Mouse (Mus musculus): ENCODE data around the gene Zbtb42. TPM values are rescaled to one million over a fixed set of nuclear protein-coding genes. Genes with fewer than 3 reads are reported as not detected.

Gene Zbtb42
- total RNA-seq (2021) = 1 to 10 TPM; 4.5 to 6.9 TPM
- long read RNA-seq, experiment 1, partial matches to known transcripts = 2 of 4 reads
- long read RNA-seq, experiment 1, other reads (novel, unspliced or antisense) = 2 of 4 reads
- long read RNA-seq, experiment 2, partial matches to known transcripts = 10 of 19 reads
- long read RNA-seq, experiment 2, other reads (novel, unspliced or antisense) = 1 of 19 reads

DNA sequence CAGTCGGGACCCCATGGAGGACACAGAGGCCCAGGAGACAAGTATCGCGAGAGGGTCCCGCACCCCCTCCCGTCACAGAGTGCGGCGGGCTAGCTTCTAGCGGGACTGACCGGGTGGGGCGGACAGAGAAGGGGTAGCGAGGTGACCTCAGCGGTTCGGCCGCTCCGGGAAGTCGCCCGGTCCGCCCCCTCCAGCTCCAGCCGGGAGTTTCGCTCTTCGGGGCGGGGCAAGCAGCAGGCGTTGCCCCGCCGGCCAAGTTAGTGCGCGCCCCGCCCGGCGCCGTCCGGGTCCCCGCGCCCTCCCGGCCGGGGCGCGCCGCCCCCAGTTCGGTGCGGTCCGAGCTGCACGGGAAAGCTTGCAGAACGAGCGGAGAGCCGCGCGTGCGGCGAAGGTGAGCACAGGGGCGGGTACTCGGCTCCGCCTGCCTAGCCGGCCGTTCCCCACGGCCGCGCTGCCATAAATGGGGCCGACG, at the start of gene Zbtb42:
Zbtb42 (plus strand) TSS at position 274 of the 472 bp plus-strand sequence.
- peak; percentile 65 to 71 for DNase-seq (ENCODE audit: low spot score in 2 of 2)

DNA sequence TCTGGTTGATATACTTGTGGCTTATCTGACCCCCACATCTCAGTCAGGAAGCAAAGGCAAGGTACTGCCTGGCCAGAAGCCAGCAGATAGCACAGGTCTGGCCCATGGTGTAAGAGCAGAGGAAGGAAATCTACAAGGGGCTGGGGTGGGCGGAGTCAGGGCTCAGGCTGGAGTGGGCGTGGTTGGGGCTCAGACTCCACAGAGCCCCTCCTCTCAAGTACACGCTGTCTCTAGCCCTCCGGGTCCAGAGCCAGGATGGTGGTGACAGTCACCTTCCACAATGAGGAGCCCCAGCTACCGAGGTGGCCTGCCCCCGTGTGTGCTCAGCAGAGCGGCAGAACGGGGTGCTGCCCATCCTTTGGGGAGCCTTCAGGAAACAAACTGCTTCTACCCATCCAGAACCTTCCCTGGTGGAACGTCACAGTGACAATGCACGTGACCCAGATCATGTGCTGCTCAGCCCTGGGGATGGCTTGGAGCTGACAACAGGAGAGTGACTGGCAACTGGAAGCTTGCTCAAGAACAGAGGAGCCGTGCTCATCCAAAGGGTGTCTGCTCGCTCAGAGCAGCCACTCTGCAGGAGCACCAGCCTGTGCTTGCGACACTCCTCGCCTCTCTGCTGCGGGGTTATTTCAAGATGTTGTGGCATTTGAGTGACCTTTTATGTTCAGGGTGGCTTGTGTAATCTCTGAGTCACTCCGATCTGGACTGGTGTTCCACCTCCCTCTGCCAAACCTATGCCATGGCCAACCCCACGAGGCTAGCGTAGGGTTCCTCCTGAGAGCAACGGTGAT, 49.5 kb upstream of the Zbtb42 start:
- DNase-seq (ENCODE audit: low spot score in 2 of 2) = peak; percentile 53 to 64

DNA sequence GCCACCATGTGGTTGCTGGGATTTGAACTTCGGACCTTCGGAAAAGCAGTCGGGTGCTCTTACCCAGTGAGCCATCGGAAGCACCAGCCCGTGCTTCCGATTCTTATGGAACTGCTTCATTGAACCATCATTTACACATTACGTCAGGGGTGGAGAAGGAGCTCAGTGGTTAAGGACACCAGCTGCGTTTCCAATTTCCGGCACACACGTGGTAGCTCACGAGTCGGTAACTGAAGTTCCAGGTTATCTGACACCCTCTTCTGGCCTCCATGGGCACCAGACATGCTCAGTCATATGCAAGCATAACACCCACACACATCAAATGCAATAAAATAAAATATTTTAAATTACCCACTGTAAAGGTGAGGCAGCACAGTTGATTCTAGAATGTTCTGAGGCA, 48.6 kb upstream of the Zbtb42 start:
- no peak for DNase-seq (ENCODE audit: low spot score in 2 of 2)

DNA sequence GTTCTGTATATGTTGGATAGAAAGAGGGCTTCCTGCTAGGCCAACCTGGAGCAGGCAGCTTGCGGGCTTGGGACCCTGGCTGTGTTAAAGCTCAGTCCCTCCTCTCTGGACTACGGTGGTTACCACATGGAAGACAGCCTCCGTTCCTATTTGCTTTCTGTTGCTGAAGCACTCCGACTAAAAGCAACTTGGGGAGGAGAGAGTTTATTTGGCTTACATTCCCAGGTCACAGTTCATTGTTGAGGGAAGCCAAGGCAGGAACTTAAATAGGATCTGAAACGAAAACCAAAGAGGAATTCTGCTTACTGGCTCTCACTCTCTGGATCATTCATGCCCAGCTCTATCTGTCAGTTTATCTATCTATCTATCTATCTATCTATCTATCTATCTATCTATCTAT, 47.8 kb upstream of the Zbtb42 start:
- no peak for DNase-seq (ENCODE audit: low spot score in 2 of 2)

DNA sequence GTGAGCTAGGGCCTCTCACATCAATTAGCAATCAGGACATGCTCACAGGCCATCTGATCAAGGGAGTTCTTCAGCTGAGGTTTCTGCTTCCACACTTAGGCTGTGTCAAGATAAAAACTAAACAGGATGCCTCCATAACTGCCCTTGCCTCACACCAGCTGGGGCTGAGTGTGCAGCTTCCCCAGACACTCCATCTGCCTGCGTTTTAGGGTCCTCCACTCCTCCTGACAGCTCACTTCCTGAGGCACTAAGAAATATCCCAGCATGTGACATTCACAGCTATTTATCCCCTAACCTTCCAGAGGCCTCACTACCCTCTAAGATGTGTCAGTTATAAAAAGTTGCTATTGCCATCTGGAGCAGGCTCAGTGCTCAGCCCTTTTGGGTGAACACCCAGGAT, 47.2 kb upstream of the Zbtb42 start:
- DNase-seq (ENCODE audit: low spot score in 2 of 2) = no peak

DNA sequence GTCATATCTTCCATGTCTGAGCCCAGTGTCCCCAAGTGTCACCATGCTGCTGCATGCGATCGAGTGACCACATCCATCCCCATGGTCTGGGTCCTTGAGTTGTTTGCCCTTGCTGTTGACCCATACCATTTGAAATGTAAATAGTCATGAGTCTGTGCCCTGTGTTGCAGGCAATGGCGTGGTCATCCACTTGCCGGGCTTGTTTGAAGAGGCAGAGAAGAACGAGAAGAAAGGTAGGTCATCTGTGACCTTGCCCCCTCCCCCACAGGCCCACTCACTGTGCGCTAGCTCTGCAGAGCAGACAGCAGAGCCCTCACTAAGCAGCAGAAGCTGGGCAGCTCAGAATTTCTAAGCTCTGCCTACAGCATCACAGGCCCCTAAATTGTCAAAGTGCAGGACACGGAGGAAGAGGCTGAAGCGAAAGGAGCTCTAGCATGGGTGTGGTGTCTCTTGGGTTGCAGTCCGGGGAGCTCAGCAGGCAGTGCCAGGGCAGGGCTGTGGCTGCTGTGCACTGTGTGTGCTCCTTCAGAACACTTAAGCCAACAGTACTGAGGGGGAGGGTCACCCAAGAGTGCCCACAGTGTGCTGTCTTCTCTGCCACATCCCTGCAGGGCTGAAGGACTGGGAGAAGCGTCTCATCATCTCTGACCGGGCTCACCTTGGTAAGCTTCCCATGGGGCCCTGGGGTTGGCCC, 46.4 kb upstream of the Zbtb42 start:
- no peak for DNase-seq (ENCODE audit: low spot score in 2 of 2)

DNA sequence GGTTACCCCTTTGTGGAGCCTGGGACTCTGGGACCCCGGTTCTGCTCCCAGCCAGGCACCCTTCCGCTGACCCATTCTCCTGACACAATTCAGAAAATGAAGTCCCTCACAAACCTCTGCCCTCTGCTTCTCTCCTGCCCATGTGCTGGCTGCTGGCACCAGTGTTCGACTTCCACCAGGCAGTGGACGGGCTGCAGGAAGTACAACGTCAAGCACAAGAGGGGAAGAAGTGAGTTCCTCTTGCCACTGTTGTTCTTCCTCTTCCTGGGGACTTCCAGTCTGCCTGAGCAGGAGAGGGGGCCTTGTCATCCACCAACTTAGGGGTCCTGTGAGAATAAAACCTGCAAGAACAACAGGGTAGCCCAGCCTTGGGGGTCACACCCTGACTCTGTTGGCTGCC, 45.7 kb upstream of the Zbtb42 start:
- DNase-seq (ENCODE audit: low spot score in 2 of 2) = no peak

DNA sequence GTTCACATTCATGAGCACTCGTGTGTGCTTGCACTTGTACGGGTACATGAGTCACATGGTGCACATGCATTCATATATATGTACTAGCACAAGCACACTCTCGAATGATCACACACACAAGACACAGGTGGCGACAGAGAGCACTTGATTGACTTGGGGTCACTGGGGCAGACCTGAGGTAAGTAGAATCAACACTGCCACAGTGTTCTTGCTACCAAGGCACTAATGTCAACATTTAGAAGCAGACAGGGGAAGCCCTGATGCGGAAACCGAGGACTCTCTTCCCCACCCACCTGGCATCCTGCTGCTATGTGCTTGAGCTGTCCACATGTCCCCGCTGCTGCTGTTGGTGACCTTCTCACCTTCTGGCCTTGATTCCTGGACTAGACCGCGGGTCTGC, 44.9 kb upstream of the Zbtb42 start:
- no peak for DNase-seq (ENCODE audit: low spot score in 2 of 2)

DNA sequence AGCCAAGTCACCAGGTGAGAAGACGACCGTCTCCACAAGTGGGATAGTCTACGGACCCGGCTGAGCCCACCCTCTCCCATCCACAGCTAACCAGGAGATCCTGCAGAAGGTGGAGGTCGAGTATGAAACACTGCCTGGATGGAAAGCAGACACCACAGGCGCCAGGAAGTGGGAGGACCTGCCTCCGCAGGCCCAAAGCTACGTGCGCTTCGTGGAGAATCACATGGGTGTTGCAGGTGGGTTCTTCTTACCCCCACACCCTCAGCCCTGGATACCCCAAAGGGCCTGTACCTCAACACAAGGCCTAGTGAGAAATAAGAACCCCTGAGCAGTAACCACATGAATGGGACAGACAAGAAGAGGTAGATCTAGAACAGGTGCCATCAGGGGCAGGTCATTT, 39.1 kb upstream of the Zbtb42 start:
- DNase-seq (ENCODE audit: low spot score in 2 of 2) = no peak

DNA sequence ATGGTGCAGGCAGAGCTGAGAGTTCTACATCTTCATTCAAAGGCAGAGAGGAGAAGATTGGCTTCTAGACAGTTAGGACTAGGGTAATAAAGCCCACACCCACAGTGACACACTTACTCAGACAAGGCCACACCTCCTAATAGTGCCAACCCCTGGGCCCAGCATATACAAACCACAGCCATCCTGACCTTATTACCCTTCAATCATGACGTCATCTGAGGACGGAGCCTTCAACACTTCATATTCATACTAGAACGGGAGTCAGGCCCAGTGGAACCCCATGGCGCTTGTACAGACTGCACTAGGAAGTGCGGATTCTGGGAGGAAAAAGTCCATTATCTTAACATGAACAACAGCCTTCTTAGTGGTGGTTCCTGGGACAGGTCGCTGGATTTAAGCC, 35.5 kb upstream of the Zbtb42 start:
- DNase-seq (ENCODE audit: low spot score in 2 of 2) = no peak

DNA sequence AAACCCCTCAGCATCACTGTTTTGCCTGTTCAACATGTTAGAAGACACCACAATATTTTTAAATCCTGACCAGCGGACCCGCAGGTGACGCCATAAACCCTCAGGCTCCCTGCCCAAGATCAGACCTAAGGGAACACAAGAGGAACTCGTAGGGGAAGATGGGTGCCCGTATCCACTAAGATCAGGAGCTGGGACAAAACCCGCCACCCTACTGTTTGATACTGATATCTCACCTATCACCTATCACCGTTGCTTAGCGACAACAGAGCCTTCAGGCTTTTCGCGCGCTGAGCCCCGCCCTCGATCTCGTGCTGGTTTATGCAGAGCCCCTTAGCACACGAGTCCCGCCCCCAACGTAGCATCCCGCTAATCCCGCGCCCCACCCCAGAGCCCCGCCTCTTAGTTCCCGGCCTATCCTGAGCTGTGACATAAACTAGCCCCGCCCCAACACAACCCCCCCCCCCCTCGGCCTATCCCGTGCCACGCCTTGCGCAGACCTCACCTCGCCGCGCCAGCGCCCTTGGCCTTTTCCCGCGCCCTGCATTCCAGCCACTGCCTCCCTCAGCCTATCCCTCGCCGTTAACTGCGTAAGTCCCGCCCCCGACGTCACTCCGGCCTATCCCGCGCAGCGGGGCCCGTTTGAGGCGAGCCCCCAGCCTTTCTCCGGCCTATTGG, 34.3 kb upstream of the Zbtb42 start, which contains the start of gene Siva1:
Siva1 (plus strand) TSS at position 500 of the 675 bp plus-strand sequence.
- DNase-seq (ENCODE audit: low spot score in 2 of 2) = peak; percentile 96 to 97

DNA sequence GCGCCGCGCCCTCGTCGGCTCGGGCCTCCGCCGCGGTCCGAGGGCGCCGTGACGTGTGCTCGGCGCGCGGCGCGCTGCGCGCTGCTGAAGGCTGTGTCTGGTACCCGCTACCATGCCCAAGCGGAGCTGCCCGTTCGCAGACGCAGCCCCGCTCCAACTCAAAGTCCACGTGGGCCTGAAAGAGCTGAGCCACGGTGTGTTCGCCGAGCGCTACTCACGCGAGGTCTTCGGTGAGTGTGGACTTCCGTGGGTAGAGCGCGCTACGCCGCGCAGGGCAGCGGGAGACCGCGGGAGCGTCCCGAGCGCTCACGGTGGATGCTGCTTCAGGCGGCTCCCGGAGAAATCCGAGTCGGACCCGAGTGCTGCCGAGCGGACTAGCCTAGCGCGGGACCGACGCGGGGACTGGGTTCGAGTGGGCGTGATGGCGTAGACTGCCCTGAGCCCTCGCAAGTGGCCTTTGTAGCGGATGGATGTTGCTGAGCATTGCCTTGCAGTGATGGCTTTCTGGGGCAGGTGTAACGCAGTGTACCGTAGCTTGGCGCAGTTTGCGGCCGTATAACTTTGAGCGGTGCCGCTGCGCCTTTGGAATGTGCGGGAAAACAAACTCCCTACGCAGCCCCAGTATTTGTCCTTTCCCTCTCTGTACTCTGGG, 33.6 kb upstream of the Zbtb42 start:
- DNase-seq (ENCODE audit: low spot score in 2 of 2) = no peak

DNA sequence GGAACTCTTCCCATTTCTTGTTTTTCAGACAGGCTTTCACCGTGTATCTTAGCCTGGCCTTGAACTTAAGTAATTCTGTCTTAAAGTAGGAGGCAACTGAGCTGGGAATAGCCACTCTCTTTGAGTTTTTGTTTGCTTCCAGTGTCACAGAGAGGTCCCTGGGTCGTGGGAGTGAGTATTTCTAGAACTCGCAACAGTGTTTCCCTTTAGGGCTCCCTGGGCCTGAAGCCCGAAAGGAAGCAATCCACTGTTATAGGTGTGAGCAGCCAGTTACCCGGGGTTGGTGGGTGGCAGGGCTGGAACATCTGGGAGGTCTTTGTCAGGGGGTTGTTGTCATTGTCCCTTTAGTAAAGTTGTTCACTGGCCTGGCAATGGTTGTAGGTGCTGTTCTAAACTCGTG, 32.5 kb upstream of the Zbtb42 start:
- DNase-seq (ENCODE audit: low spot score in 2 of 2) = no peak

DNA sequence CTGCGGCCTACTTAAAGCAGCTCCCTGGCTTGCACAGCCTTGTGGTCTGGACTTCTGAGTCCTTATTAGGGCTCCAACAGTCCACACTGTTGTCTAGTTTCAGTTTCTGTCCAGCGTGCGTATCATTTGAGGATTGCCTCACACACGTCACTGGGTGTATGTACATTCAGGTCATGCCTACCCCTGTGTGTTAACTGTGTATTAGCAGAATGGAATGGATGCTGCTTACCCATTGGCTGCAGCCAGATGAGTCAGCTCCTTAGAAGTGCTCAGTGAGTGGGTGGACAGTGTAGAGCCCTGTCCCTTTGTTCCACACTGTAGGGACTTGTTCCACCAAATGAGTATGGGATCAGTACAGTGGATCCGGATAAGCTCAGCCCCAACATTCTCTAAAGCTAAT, 30.5 kb upstream of the Zbtb42 start:
- no peak for DNase-seq (ENCODE audit: low spot score in 2 of 2)

DNA sequence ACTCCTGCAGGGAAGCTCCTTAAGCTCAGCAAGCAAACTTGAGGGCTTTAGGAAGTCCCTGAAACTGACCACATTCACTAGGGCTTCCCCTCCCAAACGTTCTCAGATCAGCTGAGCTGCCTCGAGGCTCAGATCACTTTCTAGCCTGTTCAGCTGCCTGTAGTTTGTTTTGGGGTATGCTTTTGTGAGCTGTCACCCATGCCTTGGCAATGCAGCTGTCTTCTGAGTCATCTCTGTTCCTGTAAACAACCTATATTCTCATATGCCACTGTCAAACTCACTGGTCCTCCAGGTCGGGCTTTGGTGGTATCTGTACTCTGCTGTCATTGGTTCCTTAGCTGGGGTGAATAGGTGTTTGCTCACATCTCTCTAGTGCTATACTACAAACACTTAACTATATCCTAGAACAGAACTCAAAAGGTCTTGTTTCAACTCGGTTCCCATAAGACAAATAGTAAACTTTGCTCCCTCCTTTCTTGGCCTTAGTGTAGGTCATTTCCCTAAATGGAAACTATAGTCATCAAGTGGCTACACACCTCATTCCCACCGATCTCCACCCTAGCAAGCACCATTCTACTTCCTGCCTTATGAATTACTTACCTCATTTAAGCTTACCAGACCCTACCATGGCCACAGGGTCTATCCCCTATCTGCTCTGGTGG, 26.7 kb upstream of the Zbtb42 start:
- DNase-seq (ENCODE audit: low spot score in 2 of 2) = no peak

DNA sequence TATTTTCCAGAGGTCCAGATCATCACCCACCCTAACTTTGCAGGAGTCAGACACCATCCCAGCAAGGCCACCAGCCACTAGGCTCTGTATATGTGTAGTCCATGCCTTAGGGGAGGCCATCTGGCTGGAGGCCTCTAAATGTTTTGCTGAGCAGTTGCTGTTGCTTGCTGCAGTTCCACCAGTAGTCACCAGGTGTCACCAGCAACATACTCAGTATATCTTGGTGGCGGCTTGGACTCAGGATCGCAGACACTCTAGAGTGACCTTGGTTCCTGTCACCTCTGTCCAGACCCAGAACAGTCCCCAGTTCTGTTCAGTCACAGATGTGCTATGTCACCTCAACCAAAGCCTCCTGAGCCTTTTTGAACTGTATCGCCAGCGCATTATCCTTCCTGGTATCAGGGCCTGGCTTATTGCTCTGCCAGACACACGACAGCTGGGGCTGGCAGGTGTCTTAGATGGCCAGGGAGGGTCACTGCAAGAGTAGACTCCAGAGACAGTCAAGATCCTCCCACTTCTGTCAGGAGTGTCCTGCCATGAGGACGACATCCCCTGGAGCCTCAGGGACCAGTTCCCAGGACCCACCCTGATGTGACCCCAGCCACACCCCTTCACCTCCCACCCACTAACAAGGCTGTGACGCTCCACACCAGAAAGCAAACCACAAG, 25.3 kb upstream of the Zbtb42 start:
- peak; percentile 75 to 85 for DNase-seq (ENCODE audit: low spot score in 2 of 2)

DNA sequence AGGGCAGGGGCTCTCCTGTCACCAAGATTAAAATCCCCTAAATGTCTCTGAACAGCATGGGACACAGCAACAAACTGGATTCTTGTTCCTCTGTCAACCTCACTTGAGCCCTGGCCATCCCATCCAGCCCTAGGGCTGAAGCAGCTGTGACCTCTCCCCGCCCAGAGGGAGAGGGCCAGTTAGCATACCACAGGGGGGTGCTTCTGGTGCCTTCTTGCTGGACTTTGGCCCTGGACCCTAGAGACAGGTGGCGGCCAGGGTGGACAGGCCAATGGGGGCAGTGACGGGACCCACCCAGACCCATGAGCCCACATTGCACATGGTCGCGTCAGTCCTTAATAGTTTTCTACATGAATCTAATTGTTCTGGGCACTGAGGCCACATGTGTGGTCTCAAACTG, 24.6 kb upstream of the Zbtb42 start:
- DNase-seq (ENCODE audit: low spot score in 2 of 2) = no peak

DNA sequence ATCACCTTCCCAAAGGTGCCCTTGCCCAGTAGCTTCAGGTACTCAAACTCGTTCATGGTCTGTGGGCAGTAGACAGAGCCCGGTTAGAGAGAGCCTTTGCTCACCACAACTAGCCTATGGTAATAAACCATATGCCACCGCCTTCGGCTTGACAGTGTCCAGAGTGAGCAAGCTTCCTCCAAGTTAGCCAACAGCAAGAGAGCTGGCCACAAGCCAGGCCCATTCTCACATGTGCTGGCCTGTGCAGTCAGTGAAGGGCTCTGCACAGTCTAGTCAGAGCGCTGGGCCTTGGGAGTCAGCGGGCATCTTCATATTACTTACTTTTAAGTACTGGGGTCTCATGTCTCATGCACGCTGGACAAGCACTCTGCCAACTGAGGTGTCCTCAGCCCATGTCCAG, 20.0 kb upstream of the Zbtb42 start:
- no peak for DNase-seq (ENCODE audit: low spot score in 2 of 2)

DNA sequence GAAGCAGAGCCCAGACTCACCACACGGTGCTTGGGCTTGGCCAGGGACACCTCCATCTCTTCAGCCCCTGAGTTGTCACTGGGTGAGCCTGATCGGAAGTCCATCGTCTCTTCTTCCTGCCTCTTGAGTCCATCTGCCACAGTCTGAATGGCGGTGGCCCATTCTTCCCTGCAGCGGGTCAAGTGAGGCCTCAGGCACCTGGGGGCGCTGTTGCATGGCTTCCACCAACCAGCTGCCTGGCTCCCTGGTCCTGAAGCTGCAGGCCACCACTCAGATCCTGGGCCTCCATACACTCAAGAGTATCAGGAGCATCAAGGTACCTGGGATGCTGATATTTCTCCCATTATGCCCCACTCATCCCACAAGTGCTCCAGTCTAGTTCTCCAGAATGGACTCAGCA, 19.5 kb upstream of the Zbtb42 start:
- DNase-seq (ENCODE audit: low spot score in 2 of 2) = peak; percentile 80

Data from adrenal gland, adult 18-20 months (tissue).